Mouse (Mus musculus): ENCODE measurements at regions not wholly inside any gene's neighbourhood (a gene's known extent, or its start where the extent isn't known, plus 50 kb on each side); places are given as distances from the start of the nearest gene placed in this dataset.

DNA sequence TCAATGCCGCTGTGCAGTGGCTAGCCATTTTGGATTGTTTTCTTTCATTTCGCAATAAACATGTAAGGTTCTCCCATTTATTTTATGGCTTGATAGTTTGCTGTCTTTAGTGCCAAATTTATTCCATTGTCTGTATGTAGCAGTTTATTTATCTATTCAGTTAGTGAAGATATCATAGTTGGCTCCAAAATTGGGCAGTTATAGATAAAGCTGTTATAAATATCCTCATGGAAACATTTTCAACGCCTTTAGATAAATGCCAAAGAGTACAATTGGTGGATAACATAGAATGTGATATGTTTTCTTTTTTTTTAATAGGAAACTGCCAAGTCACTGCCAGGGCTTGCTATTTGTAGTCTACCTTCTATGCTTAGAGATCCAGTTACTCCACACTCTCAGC is 265.1 kb upstream of the Tas2r119 start:
- WGBS = 88% methylated on average over 3 of the region's 3 CpGs
- H3K9me3 ChIP-seq (ENCODE audit: control insufficient read depth, low read depth, low read length) = no peaks in the 10 kb centered on the region
- no peaks in the 10 kb centered on the region for H3K36me3 ChIP-seq (ENCODE audit: control insufficient read depth, insufficient read depth, low read length)
- no peak for ATAC-seq (ENCODE audit: insufficient number of reproducible peaks, insufficient read depth, low FRiP score, low read depth)
- no peak overlapping the region for H3K27ac ChIP-seq (ENCODE audit: low read length)
- no peak overlapping the region for H3K4me2 ChIP-seq (replicated peaks; ENCODE audit: low read depth, low read length)
- no peak overlapping the region for H3K4me3 ChIP-seq (ENCODE audit: low read depth, low read length)
- H3K27me3 ChIP-seq (ENCODE audit: control insufficient read depth, insufficient read depth, low read length) = no peaks in the 10 kb centered on the region
- H3K9ac ChIP-seq (replicated peaks; ENCODE audit: low read depth, low read length) = no peak overlapping the region
- H3K4me1 ChIP-seq (ENCODE audit: control insufficient read depth, insufficient read depth, low read length) = no peaks in the 10 kb centered on the region

- Histone ChIP-seq H3K27me3 (ENCODE audit: control insufficient read depth, insufficient read depth, low read length) (no peaks in the 10 kb centered on the region), H3K27ac (ENCODE audit: low read length) (no peak overlapping the region), H3K4me3 (ENCODE audit: low read depth, low read length) (no peak overlapping the region), H3K36me3 (ENCODE audit: control insufficient read depth, insufficient read depth, low read length) (no peaks in the 10 kb centered on the region), H3K9ac (replicated peaks; ENCODE audit: low read depth, low read length) (no peak overlapping the region), H3K4me1 (ENCODE audit: control insufficient read depth, insufficient read depth, low read length) (no peaks in the 10 kb centered on the region), H3K9me3 (ENCODE audit: control insufficient read depth, low read depth, low read length) (0 out of 2 replicates have a peak, but pooled peaks cover 2% of the 10 kb centered on the region), H3K4me2 (replicated peaks; ENCODE audit: low read depth, low read length) (no peak overlapping the region)
- 75% methylated on average over 3 of the region's 3 CpGs for WGBS
- no peak for ATAC-seq (ENCODE audit: insufficient number of reproducible peaks, insufficient read depth, low FRiP score, low read depth)
These were observed 255.6 kb upstream of the Tas2r119 start for GRCm38 (mm10) chr15:31921485-31921884.

DNA sequence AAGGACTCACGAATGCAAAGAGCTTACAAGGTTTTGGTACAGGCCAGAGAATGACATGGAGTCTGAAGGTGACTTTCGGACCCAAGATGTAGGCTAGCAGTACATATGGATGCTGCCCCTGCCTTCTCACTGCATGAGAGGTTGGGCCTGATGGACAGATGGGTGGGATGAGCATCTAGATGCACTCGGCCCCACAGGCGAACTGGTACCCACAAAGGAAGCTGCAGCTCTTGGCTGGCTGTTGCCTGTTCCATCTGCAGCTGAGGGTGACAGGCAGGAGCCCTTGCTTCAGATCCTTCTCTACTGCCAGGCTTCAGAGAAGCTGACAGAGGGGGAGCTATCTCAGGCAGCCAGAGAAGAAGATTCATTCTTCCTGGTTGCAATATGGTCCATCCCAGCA is 216.8 kb upstream of the Tas2r119 start:
- Histone ChIP-seq H3K9me3 (ENCODE audit: control insufficient read depth, low read depth, low read length) (no peaks in the 10 kb centered on the region), H3K9ac (replicated peaks; ENCODE audit: low read depth, low read length) (no peak overlapping the region), H3K27me3 (ENCODE audit: control insufficient read depth, insufficient read depth, low read length) (no peaks in the 10 kb centered on the region), H3K36me3 (ENCODE audit: control insufficient read depth, insufficient read depth, low read length) (no peaks in the 10 kb centered on the region), H3K4me2 (replicated peaks; ENCODE audit: low read depth, low read length) (no peak overlapping the region), H3K27ac (ENCODE audit: low read length) (no peak overlapping the region), H3K4me3 (ENCODE audit: low read depth, low read length) (no peak overlapping the region), H3K4me1 (ENCODE audit: control insufficient read depth, insufficient read depth, low read length) (peaks cover 5% of the 10 kb centered on the region; the same call in 1 of the 2 replicates)
- ATAC-seq (ENCODE audit: insufficient number of reproducible peaks, insufficient read depth, low FRiP score, low read depth) = no peak
- 86% methylated on average over 4 of the region's 4 CpGs for WGBS

GRCm38 (mm10) chr15:31961963-31962362 is 215.1 kb upstream of the Tas2r119 start:
- Histone ChIP-seq H3K9ac (replicated peaks; ENCODE audit: low read depth, low read length) (no peak overlapping the region), H3K4me3 (ENCODE audit: low read depth, low read length) (no peak overlapping the region), H3K27me3 (ENCODE audit: control insufficient read depth, insufficient read depth, low read length) (no peaks in the 10 kb centered on the region), H3K27ac (ENCODE audit: low read length) (no peak overlapping the region), H3K4me2 (replicated peaks; ENCODE audit: low read depth, low read length) (no peak overlapping the region), H3K9me3 (ENCODE audit: control insufficient read depth, low read depth, low read length) (no peaks in the 10 kb centered on the region), H3K36me3 (ENCODE audit: control insufficient read depth, insufficient read depth, low read length) (no peaks in the 10 kb centered on the region), H3K4me1 (ENCODE audit: control insufficient read depth, insufficient read depth, low read length) (peaks cover 5% of the 10 kb centered on the region; the same call in 1 of the 2 replicates)
- WGBS = 23% methylated on average over 2 of the region's 2 CpGs
- peak; percentile 63; the same call in 1 of the 2 replicates for ATAC-seq (ENCODE audit: insufficient number of reproducible peaks, insufficient read depth, low FRiP score, low read depth)

GRCm38 (mm10) chr15:31964911-31965310 is 212.2 kb upstream of the Tas2r119 start:
- no peaks in the 10 kb centered on the region for H3K9me3 ChIP-seq (ENCODE audit: control insufficient read depth, low read depth, low read length)
- H3K4me3 ChIP-seq (ENCODE audit: low read depth, low read length) = no peak overlapping the region
- no peaks in the 10 kb centered on the region for H3K27me3 ChIP-seq (ENCODE audit: control insufficient read depth, insufficient read depth, low read length)
- no peak for ATAC-seq (ENCODE audit: insufficient number of reproducible peaks, insufficient read depth, low FRiP score, low read depth)
- WGBS = 94% methylated on average over 6 of the region's 6 CpGs
- no peak overlapping the region for H3K27ac ChIP-seq (ENCODE audit: low read length)
- no peaks in the 10 kb centered on the region for H3K36me3 ChIP-seq (ENCODE audit: control insufficient read depth, insufficient read depth, low read length)
- H3K4me1 ChIP-seq (ENCODE audit: control insufficient read depth, insufficient read depth, low read length) = peaks cover 5% of the 10 kb centered on the region; the same call in 1 of the 2 replicates
- no peak overlapping the region for H3K4me2 ChIP-seq (replicated peaks; ENCODE audit: low read depth, low read length)
- no peak overlapping the region for H3K9ac ChIP-seq (replicated peaks; ENCODE audit: low read depth, low read length)

DNA sequence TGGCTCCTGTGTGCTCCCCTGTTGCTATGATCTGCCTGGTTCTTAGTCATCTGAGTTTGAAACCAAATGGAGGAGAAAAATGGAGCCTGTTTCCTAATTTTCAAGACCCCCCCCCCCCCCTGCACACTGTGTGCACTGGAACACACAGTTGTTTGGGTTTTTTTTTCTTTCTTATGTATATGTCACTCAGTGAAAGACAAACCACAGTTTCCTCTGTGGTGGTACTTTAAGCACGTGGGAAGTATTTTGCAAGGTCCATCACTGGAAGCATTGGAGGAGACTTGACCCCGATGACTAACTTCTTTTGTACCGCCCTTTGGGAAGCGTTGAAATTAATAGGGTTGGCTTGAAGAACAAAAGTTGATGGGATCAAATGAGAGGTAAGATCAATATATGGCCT is 211.5 kb upstream of the Tas2r119 start:
- H3K4me1 ChIP-seq (ENCODE audit: control insufficient read depth, insufficient read depth, low read length) = peaks cover 5% of the 10 kb centered on the region; the same call in 1 of the 2 replicates
- no peak for ATAC-seq (ENCODE audit: insufficient number of reproducible peaks, insufficient read depth, low FRiP score, low read depth)
- H3K27ac ChIP-seq (ENCODE audit: low read length) = no peak overlapping the region
- no peak overlapping the region for H3K4me3 ChIP-seq (ENCODE audit: low read depth, low read length)
- H3K9me3 ChIP-seq (ENCODE audit: control insufficient read depth, low read depth, low read length) = no peaks in the 10 kb centered on the region
- no peak overlapping the region for H3K4me2 ChIP-seq (replicated peaks; ENCODE audit: low read depth, low read length)
- H3K27me3 ChIP-seq (ENCODE audit: control insufficient read depth, insufficient read depth, low read length) = no peaks in the 10 kb centered on the region
- 95% methylated on average over 4 of the region's 4 CpGs for WGBS
- no peaks in the 10 kb centered on the region for H3K36me3 ChIP-seq (ENCODE audit: control insufficient read depth, insufficient read depth, low read length)
- no peak overlapping the region for H3K9ac ChIP-seq (replicated peaks; ENCODE audit: low read depth, low read length)

GRCm38 (mm10) chr15:31972891-31973290 is 204.2 kb upstream of the Tas2r119 start:
- no peaks in the 10 kb centered on the region for H3K4me1 ChIP-seq (ENCODE audit: control insufficient read depth, insufficient read depth, low read length)
- no peak overlapping the region for H3K4me2 ChIP-seq (replicated peaks; ENCODE audit: low read depth, low read length)
- 92% methylated on average over 7 of the region's 7 CpGs for WGBS
- ATAC-seq (ENCODE audit: insufficient number of reproducible peaks, insufficient read depth, low FRiP score, low read depth) = no peak
- H3K4me3 ChIP-seq (ENCODE audit: low read depth, low read length) = no peak overlapping the region
- H3K9ac ChIP-seq (replicated peaks; ENCODE audit: low read depth, low read length) = no peak overlapping the region
- H3K36me3 ChIP-seq (ENCODE audit: control insufficient read depth, insufficient read depth, low read length) = no peaks in the 10 kb centered on the region
- H3K27ac ChIP-seq (ENCODE audit: low read length) = no peak overlapping the region
- no peaks in the 10 kb centered on the region for H3K9me3 ChIP-seq (ENCODE audit: control insufficient read depth, low read depth, low read length)
- H3K27me3 ChIP-seq (ENCODE audit: control insufficient read depth, insufficient read depth, low read length) = no peaks in the 10 kb centered on the region

- Histone ChIP-seq H3K4me2 (replicated peaks; ENCODE audit: low read depth, low read length) (no peak overlapping the region), H3K4me3 (ENCODE audit: low read depth, low read length) (no peak overlapping the region), H3K27me3 (ENCODE audit: control insufficient read depth, insufficient read depth, low read length) (no peaks in the 10 kb centered on the region), H3K9me3 (ENCODE audit: control insufficient read depth, low read depth, low read length) (no peaks in the 10 kb centered on the region), H3K9ac (replicated peaks; ENCODE audit: low read depth, low read length) (no peak overlapping the region), H3K4me1 (ENCODE audit: control insufficient read depth, insufficient read depth, low read length) (no peaks in the 10 kb centered on the region), H3K36me3 (ENCODE audit: control insufficient read depth, insufficient read depth, low read length) (no peaks in the 10 kb centered on the region), H3K27ac (ENCODE audit: low read length) (no peak overlapping the region)
- no peak for ATAC-seq (ENCODE audit: insufficient number of reproducible peaks, insufficient read depth, low FRiP score, low read depth)
- WGBS = 89% methylated on average over 11 of the region's 11 CpGs
These were observed 203.2 kb upstream of the Tas2r119 start for GRCm38 (mm10) chr15:31973889-31974288.

DNA sequence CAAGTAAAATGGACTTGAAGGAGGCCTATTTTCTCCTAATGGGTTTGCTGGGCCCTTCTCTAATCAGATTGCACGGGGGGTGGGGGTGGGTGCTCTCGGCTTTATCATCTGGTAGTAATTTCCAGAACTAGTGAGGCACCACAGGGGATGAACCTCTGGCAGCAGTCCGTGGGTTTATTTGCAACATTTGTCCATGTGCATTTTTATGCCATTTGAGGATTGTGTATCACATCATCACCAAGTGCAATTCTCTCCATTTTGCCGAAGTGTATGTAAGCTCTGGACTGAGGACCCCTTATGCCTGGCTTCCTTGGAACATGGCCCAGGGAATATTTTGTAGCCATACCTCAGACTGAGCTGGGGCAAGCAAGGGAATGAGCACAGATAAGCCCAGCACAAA is 200.6 kb upstream of the Tas2r119 start:
- Histone ChIP-seq H3K27ac (ENCODE audit: low read length) (no peak overlapping the region), H3K4me1 (ENCODE audit: control insufficient read depth, insufficient read depth, low read length) (no peaks in the 10 kb centered on the region), H3K9ac (replicated peaks; ENCODE audit: low read depth, low read length) (no peak overlapping the region), H3K4me2 (replicated peaks; ENCODE audit: low read depth, low read length) (no peak overlapping the region), H3K36me3 (ENCODE audit: control insufficient read depth, insufficient read depth, low read length) (no peaks in the 10 kb centered on the region), H3K9me3 (ENCODE audit: control insufficient read depth, low read depth, low read length) (no peaks in the 10 kb centered on the region), H3K27me3 (ENCODE audit: control insufficient read depth, insufficient read depth, low read length) (no peaks in the 10 kb centered on the region), H3K4me3 (ENCODE audit: low read depth, low read length) (no peak overlapping the region)
- ATAC-seq (ENCODE audit: insufficient number of reproducible peaks, insufficient read depth, low FRiP score, low read depth) = no peak
- 69% methylated on average over 4 of the region's 4 CpGs for WGBS
